Mouse (Mus musculus): ENCODE data around the gene Crxos.
A peak's percentile ranks its signal among the peaks of the same experiment; 100 is the strongest.
"Not testable (repeated sequence)": the region's sequence is repeated elsewhere in the genome, so short reads cannot be mapped to it uniquely, and the experiment has no call there.

Gene Crxos

DNA sequence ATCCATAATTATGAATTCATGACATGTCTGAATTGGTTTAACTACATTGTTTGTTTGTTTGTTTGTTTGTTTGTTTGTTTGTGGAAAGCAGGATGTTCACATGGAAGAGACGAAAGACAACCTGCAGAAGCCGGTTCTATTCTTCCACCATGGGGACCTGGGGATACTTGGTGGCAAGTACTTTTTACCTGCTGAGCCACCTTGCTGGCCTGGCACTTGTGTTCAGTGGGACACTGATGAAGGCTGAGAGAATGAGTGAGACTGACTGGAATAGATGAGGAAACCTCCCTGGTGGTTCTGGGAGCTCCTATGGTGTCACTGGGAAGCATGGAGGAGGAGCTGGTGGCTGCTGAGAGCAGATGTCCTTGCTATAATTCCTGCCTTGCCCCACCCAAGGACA is at the start of gene Crxos:
Crxos (plus strand) TSS at position 301 of the 400 bp plus-strand sequence.
- no peak for DNase-seq (ENCODE audit: low spot score in 2 of 2)

DNA sequence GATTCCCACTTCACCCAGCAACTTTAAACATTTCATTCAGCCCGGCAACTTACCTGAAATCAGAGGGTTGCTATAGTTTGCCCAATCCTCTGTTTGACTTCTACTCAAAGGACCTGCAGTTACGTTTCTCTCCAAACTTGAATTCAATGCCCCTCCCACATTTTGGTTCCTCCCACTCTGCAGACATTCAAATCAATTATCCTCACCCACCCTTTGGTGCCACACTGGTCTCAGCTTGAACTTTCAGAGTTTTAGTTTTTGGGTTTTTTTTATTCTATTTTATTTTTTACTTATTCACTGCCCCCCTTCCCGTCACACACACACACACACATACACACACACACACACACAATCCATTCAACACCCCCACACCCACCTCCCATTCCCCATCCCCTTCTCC is 42.8 kb upstream of the Crxos start, which contains the start of gene Obox6:
Obox6 (minus strand) TSS at position 101 of the 400 bp plus-strand sequence.
- DNase-seq (ENCODE audit: low spot score in 2 of 2), result no peak

- no peak for DNase-seq (ENCODE audit: low spot score in 2 of 2)
These were observed 22.8 kb upstream of the Crxos start for GRCm38 (mm10) chr7:15859657-15860056.

DNA sequence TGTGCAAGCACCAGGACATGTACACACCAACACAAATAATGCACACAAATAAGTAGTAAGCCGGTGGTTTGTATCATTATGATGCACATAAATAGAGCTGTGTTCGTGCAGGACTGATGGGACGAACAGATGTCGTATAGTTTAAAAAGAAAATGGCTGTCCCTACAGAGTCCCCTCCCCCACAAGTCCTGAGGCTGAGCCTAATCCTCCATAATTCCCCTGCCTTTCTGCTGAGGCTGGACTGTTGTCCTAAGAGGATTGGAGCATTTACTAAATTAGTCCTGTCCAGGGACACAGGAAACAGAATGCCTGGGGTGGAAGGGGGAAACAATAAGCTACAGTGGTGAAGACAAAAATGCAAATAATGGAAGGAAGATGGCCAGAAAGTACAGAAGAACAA is 18.3 kb upstream of the Crxos start:
- DNase-seq (ENCODE audit: low spot score in 2 of 2), result no peak

GRCm38 (mm10) chr7:15879756-15880155 is 2.7 kb upstream of the Crxos start, which contains the start of gene Crx:
Gene Crx, minus strand, starts transcription at chr7:15879968.
- DNase-seq (ENCODE audit: low spot score in 2 of 2), result no peak

GRCm38 (mm10) chr7:15881388-15881787 is 1.0 kb upstream of the Crxos start:
- no peak for DNase-seq (ENCODE audit: low spot score in 2 of 2)

- DNase-seq (ENCODE audit: low spot score in 2 of 2), result no peak
These were observed 586 bp upstream of the Crxos start for GRCm38 (mm10) chr7:15881831-15882230.

DNA sequence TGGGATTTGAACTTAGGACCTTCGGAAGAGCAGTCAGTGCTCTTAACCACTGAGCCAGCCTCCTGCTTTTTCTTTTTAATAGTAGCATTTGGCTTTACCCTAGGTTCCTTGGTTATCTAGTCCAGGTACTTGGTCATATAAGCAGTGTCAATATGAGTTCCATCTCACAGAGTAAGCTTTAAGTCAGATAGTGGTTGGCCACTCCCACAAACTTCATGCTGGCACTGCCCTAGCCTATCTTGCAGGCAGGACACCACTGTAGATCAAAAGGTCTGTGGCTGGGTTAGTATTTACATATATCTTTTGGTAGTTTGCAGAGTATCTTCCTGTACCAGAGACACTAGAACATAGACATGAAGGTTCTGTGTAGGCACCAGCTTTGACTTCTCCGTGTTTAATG is 1.7 kb downstream of the Crxos start:
- no peak for DNase-seq (ENCODE audit: low spot score in 2 of 2)

DNA sequence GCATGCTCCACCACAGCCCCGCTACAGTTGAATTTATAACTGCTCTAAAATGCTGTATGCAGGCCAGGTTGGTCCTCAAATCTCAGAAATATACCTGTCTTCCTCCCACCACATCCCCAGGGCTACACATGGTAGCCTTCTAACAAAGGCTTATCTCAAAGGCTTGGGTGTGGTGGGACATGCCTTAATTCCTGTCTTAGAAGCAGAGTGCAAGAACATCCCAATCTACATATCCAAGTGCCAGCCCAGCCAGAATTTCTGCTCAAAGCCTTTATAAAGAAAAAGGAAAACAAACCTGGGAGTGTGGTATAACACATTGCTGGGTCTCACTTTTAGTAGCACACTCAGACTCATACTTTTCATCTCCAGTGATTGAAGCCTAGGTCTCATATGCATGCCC is 11.8 kb downstream of the Crxos start:
- DNase-seq (ENCODE audit: low spot score in 2 of 2), result no peak

GRCm38 (mm10) chr7:15901366-15902048 is 19.1 kb downstream of the Crxos start:
- no peak for DNase-seq (ENCODE audit: low spot score in 2 of 2)

GRCm38 (mm10) chr7:15905861-15906260 is 23.4 kb downstream of the Crxos start:
- DNase-seq (ENCODE audit: low spot score in 2 of 2), result no peak

- DNase-seq (ENCODE audit: low spot score in 2 of 2), result no peak
These were observed 24.2 kb downstream of the Crxos start for GRCm38 (mm10) chr7:15906602-15907001.

GRCm38 (mm10) chr7:15907971-15908590 is 25.7 kb downstream of the Crxos start:
- DNase-seq (ENCODE audit: low spot score in 2 of 2), result no peak

GRCm38 (mm10) chr7:15910521-15910920 is 28.1 kb downstream of the Crxos start:
- no peak for DNase-seq (ENCODE audit: low spot score in 2 of 2)

GRCm38 (mm10) chr7:15912183-15912582 is 29.8 kb downstream of the Crxos start:
- DNase-seq (ENCODE audit: low spot score in 2 of 2), result peak; percentile 41 to 77

GRCm38 (mm10) chr7:15914252-15914651 is 31.8 kb downstream of the Crxos start:
- DNase-seq (ENCODE audit: low spot score in 2 of 2), result peak in 1 of 2 experiments; percentile 50

DNA sequence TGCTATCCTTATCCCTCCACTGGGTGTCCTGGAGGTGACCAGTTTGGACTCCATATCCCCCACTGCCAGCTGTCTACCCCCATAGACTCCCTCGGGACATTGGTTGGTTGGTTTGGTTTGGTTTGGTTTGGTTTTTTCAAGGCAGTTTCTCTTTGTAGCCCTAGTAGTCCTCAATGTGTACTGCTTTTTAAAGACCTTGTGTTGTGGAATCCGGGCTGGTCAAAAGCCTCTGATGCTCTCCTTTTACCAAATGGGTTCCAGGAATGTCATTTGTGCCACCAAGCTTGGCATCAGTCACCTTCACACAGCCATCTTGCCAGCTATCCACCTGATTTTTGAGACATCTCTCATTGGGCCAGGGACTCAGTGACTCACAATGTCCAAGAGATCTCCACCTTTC is 32.3 kb downstream of the Crxos start:
- DNase-seq (ENCODE audit: low spot score in 2 of 2), result no peak

DNA sequence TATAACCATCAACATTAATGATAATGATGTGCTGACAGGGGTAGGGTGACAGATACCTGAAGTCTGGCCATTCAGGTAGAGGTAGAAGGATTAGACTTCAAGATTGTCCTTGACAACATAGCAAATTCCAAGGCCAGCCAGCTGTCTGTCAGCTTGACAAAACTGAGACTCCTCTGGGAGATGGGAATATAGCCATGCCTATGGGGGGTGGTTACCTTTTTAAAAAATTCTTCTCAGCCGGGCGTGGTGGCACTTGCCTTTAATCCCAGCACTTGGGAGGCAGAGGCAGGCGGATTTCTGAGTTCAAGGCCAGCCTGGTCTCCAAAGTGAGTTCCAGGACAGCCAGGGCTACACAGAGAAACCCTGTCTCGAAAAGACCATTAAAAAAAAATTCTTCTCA is 33.3 kb downstream of the Crxos start:
- not testable (repeated sequence) for DNase-seq (ENCODE audit: low spot score in 2 of 2)

DNA sequence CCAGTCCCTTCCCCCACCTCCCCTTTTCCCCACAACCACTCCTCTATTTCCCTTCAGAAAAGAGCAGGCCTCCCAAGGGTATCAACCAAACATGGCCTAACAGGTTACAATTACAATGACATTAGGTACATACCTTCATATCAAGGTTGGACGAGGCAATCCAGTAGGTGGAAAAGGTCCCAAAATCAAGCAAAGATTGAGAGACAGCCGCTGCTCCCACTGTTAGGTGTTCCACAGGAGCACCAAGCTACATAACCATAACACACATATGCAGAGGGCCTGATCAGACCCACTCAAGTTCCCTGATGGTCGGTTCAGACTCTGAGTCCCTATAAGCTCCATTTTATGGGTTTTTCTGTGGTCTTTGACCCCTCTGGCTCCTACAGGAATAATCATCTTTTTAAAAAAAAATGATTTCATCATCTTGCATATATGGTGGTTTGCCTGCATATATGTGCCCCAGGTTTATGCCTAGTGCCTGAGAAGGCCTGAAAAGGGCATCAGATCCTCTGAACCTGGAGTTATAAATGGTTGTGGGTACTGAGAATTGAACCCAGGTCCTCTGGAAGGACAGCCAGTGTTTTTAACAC is 33.8 kb downstream of the Crxos start:
- no peak for DNase-seq (ENCODE audit: low spot score in 2 of 2)

GRCm38 (mm10) chr7:15916996-15917395 is 34.6 kb downstream of the Crxos start:
- no peak for DNase-seq (ENCODE audit: low spot score in 2 of 2)

DNA sequence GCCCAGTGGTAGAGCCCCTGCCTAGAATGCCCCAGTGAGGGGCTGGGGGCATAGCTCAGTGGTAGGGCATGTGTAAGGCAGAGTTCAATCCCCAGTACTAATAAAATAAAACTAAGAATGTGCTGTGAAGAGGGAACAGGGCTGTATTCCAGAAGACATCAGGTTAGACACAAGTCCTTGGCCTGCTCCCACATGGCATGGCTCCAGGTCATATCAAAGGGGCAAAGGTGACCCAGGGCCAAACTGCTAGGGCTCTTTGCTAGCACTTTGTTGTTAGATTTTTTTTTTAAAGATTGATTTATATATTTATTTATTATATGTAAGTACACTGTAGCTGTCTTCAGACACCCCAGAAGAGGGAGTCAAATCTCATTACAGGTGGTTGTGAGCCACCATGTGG is 36.0 kb downstream of the Crxos start:
- no peak for DNase-seq (ENCODE audit: low spot score in 2 of 2)

DNA sequence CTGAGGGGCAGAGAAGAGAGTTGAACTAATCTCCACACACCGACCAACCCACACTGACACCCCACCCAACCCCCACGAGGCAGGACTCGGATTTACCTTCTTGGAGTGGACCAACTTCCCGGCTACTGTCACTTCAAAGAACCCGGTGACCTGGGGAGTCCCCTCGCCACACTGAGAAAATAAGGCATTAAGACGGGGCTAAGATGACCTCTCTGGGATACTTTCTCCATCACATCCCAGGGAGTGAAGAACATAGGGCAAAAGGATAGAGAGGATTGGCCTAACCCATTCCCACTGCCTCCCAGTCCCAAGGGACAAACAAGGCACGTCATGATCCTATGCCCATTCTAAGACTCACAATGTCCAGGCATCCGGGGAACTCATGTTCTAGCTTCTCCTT is 37.5 kb downstream of the Crxos start:
- DNase-seq (ENCODE audit: low spot score in 2 of 2), result no peak

- DNase-seq (ENCODE audit: low spot score in 2 of 2), result no peak
These were observed 38.3 kb downstream of the Crxos start for GRCm38 (mm10) chr7:15920645-15921190.

Measured in thymus, postnatal 10 days (tissue).